Mouse (Mus musculus): ENCODE measurements around the gene 4933402J07Rik.
A peak's percentile ranks its signal among the peaks of the same experiment; 100 is the strongest.

4933402J07Rik gene

GRCm38 (mm10) chr8:87563553-87563952 lies at the start of gene 4933402J07Rik:
Gene 4933402J07Rik, plus strand, starts transcription at chr8:87563853.
- peak; percentile 72 for DNase-seq

DNA sequence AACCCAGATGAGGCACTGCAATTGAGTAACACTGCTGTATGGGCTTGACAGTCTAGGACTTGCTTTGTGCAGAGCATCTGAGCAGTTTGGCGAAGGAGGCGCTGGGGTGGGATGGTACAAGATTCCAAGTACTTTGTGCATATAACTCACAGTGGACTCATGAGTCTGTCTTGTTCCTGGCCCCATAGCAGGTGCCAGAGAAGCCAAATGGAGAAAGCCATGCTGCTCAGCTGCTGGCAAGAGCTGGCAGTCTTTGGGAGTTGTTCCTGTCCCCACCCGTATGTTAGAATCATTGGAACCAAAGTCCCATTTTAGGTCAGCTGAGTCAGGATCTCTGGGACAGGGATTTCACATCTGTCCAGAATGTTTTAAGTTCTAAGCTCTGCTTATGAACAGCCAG lies 46.5 kb upstream of the 4933402J07Rik start:
- DNase-seq, result no peak

GRCm38 (mm10) chr8:87525006-87525405 lies 38.6 kb upstream of the 4933402J07Rik start:
- peak; percentile 50 for DNase-seq

DNA sequence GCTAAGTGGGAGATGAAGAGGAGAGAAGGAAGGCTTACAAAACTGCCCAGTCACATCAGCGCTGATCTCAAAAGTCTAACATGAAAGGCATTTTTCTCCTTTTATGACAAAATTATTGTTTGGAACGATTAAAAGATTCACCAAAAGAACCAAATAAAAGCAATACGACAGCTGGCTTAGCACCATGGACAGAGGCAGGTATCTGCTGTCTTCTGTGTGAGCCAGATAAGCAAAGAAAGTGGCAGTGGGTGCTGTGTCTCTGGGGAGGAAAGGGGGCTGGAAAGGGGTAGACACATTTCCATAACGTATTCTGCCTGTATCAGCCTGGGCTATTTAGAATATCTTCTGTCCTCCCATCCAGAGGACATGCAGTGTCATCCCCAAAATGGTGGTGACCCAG lies 32.5 kb upstream of the 4933402J07Rik start:
- DNase-seq, result no peak

GRCm38 (mm10) chr8:87533476-87533875 lies 30.2 kb upstream of the 4933402J07Rik start:
- DNase-seq, result peak; percentile 2

GRCm38 (mm10) chr8:87534846-87535245 lies 28.8 kb upstream of the 4933402J07Rik start:
- peak; percentile 66 for DNase-seq

DNA sequence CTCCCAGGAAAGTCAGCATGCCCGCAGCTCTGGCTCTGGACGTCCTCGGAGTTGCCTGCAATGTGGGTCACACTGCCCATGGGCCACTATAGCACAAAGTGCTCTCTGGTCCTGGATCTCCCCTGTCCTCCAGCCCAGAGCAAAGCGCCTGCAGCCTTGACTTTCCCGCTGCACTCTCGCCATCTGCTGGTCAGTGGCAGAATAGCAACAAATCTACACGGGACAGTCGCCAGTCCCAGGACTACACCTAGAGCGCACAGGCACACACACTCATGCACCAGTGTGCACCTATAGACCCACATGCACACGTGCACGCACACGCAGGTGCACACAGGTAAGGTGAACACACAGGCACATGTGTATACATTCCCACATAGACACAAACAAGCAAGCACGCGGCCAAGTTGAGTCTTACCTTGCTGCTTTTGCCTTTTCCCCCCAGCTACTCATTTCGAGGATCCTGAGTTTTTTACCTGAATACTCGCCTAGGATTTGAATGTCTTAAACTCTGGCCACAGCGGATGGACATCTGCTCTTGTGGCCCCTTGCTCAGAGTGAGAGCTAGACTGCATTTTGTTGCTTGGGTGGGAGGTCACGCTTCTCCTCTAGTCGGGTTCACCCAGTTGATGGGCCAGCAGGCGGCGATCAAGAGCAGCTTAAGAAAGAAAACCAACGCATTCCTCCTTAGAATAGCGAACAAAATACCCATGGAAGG lies 26.9 kb upstream of the 4933402J07Rik start:
- DNase-seq, result peak; percentile 91

GRCm38 (mm10) chr8:87539829-87540394 lies 23.7 kb upstream of the 4933402J07Rik start:
- peak; percentile 74 for DNase-seq

GRCm38 (mm10) chr8:87549881-87550280 lies 13.8 kb upstream of the 4933402J07Rik start:
- DNase-seq, result peak; percentile 76

DNA sequence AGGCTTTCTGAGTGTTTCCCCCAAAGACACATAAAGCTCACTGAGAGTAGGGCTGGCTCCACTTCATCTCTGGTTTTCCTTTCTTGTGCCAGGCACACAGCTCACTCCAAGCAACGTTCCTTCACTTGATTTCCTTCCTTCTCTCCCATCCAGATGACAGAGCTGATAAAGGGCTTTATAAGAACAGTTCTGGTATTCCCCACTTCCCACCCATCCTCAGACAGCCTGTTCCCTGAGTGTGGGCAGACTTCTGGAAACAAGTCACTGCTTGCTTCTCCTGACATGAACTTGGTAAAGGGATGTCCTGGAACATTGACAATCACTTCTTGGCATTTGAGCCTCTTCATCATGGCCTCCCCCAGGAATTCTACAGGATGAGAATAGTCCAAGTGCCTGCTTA lies 10.9 kb upstream of the 4933402J07Rik start:
- DNase-seq, result no peak

GRCm38 (mm10) chr8:87560801-87561200 lies 2.9 kb upstream of the 4933402J07Rik start:
- DNase-seq, result peak; percentile 27

DNA sequence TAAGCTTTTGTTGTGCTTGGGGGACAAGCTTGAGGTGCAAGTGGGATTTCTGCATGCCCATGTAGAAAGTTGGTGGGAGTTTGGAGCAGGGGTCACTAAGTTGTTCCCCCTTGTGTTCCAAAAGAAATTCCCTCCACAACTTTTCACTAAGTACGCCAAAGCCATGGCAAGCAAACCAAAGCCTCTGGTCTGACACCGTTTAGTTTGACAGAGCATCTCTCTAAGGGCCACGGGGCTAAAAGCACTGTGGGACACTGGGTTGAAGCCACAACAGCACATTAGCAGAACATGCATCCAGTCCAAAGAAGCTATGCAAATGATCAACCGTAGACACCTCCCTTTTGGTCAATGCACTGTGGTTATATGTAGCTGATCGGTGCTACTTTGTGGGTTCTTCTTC lies 5.5 kb downstream of the 4933402J07Rik start:
- DNase-seq, result peak; percentile 64

GRCm38 (mm10) chr8:87569706-87570563 lies 6.3 kb downstream of the 4933402J07Rik start:
- peak; percentile 93 for DNase-seq

DNA sequence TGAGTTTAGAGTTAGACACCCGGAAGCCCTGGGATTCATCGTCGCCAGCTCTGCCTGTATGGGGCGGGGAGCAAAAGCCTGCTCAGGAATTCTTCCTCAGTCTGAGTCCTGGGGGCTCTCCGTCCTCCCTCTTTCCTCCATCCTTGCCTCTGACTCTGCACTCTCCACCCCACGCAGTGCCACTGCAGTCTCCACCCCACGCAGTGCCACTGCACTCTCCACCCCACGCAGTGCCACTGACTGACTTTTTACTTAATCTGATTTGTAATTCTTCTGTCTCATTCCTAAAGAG lies 6.9 kb downstream of the 4933402J07Rik start:
- DNase-seq, result no peak

GRCm38 (mm10) chr8:87570880-87571279 lies 7.2 kb downstream of the 4933402J07Rik start:
- DNase-seq, result peak; percentile 80

GRCm38 (mm10) chr8:87594272-87594671 lies 30.6 kb downstream of the 4933402J07Rik start:
- peak; percentile 90 for DNase-seq

DNA sequence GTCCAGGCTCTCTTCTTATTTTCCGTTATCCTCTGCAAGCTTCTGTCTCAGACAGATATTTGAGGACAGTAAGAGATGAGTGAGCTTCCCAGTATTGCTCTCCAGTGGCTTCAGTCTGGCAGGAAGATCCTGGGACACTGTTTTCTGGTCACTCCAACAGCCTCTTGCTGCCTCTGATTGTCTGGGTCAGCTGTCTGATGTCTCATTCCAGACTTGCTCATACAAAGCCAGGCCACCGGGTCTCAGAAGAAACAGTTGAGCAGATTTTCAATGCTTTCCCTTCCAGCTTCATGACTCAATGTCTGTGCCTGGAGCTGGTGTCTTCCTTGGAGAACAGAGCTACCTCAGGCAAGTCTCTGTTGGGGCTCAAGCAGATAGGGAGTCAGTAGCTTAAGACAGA lies 39.1 kb downstream of the 4933402J07Rik start:
- peak; percentile 77 for DNase-seq

- no peak for DNase-seq
Measured at GRCm38 (mm10) chr8:87609110-87609509, 45.5 kb downstream of the 4933402J07Rik start.

DNA sequence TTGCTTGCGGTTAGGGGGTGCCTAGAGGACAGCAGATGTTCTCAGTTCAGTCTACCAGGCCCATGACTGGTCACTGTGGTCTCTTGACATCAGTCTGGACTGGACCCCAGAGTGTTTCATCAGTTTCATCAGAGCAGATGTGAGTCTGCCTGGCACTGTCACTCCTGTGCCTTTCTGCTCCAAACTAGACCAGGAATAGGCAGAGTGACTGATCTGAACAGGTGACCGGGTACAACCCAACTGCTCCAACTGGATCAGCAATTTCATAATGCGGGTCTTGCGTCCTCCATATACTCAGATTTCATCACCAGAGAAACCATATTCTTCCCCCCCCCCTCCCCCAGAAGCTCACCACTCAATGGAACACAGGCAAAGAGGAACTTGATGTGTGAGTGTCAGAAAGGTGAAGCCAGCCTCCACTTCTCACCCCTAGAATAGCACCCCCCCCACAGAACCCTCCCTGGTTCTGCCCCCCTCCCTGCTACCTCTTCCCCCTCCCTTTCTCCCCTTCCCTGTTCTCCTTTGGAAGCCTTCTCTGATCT lies 46.1 kb downstream of the 4933402J07Rik start:
- no peak for DNase-seq

- DNase-seq, result no peak
Measured at GRCm38 (mm10) chr8:87613701-87614100, 50.0 kb downstream of the 4933402J07Rik start.

- no peak for DNase-seq
Measured at GRCm38 (mm10) chr8:87619118-87619517, 55.5 kb downstream of the 4933402J07Rik start.

- DNase-seq, result no peak
Measured at GRCm38 (mm10) chr8:87619529-87619928, 55.9 kb downstream of the 4933402J07Rik start.

- no peak for DNase-seq
Measured at GRCm38 (mm10) chr8:87620225-87620624, 56.6 kb downstream of the 4933402J07Rik start.

GRCm38 (mm10) chr8:87621181-87621580 lies 57.5 kb downstream of the 4933402J07Rik start:
- no peak for DNase-seq

Data from heart, adult 11 months (tissue).